Mouse (Mus musculus) bone marrow, adult 2 months (tissue): ENCODE data around the gene Ddt. TPM values are rescaled to one million over a fixed set of nuclear protein-coding genes. Genes with fewer than 3 reads are reported as not detected.

ENCODE experiments used
- H3K27ac ChIP-seq: fragments of 200-500 bp; 2 replicates; pipeline ENCODE4 v1.5.1; 2012; ENCODE audit warnings: low read depth, mild to moderate bottlenecking, control low read depth, inconsistent platforms, low read length; ENCODE audit not compliant: control insufficient read depth, poor library complexity, insufficient read depth
- H3K4me1 ChIP-seq: fragments of 200-500 bp; 2 replicates; pipeline ENCODE4 v1.6.1; 2011; ENCODE audit warnings: low read length; ENCODE audit not compliant: control insufficient read depth, insufficient read depth
- H3K4me3 ChIP-seq: fragments of 200-500 bp; replicated peaks from 2 replicates; pipeline ENCODE3; 2011; ENCODE audit warnings: mild to moderate bottlenecking, low read depth, low read length, control low read depth; ENCODE audit not compliant: control insufficient read depth
- CTCF ChIP-seq: fragments of 200-500 bp; IDR thresholded peaks from 2 replicates; pipeline ENCODE4 v1.5.1; 2011; ENCODE audit warnings: low read length, control low read depth; ENCODE audit not compliant: control insufficient read depth, insufficient read depth
- POLR2A ChIP-seq: fragments of 200-500 bp; IDR thresholded peaks from 2 replicates; pipeline ENCODE4 v1.6.1; 2011; ENCODE audit warnings: low read depth, mild to moderate bottlenecking, control low read depth, low read length, borderline replicate concordance; ENCODE audit not compliant: control insufficient read depth
- WGBS: fragments of 180-500 bp; shearing (Covaris S2); methylation state at CpG from one replicate; pipeline ENCODE4 v1.1.7; 2018; 5-methylcytosine and 5-hydroxymethylcytosine counted together
- polyA plus RNA-seq: library from polyadenylated mRNA; stranded (reverse); fragments of >200 nt; gene quantifications from 2 replicates; pipeline ENCODE4 v1.2.4, GENCODE M21; 2011; ENCODE audit warnings: low replicate concordance; ENCODE audit not compliant: missing spikeins, insufficient read depth, insufficient read length

Ddt gene
- polyA plus RNA-seq, result 9.3 and 20.0 TPM in 2 replicates

DNA sequence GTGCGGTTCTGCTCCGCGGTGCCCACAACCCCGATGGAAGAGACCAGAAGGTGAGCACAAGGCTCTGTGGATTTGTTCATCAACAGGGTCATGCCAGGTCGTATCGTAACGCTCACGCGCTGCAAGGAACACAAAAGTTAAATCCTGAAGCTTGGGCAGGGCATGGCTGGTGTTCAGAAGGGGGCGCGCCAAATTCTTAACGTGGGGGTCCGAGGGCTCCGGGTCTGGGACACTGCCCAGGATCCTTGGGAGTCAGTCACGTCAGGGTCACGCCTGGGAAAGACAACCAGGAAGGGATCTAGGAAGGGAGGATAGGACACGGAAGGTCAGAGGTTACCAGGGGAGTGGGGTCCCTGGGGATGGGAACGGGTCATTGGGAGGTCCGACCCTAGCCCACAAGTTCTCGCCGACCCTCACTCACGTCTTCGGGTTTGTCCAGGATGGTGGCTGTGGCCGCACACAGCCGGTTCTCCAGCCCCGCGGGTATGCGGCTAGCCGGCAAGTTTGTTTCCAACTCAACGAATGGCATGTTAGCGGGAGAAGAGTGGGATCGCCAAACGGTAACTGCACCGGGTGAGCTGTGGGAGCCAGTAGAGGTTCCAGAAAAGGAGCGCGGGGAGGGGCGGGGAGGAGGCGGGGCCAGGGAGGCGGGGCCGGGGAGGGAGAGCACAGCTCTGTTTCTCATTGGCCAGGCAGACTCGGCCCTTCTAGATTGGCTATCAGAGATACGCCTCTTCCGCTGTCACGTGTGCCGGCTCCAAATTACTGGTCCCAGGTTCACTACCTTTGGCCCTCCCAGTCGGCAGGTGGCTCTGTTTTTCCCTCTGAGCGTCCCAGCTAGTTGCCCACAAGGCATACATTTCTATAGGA, at the start of gene Ddt:
Ddt (minus strand) TSS at position 620 of the 870 bp plus-strand sequence.
- H3K4me3 ChIP-seq, result peak within 1 kb of the TSS; percentile 76
- WGBS, result under 1% methylated on average over 47 of the region's 47 CpGs
- H3K4me1 ChIP-seq, result peaks cover 2% of the 10 kb centered on the region; the same call in 1 of the 2 replicates
- TF ChIP-seq POLR2A (peak; percentile 38; the same call in 1 of the 2 replicates), CTCF (no peak)
- no peak within 1 kb of the TSS; the same call in 1 of the 2 replicates for H3K27ac ChIP-seq

GRCm38 (mm10) chr10:75822443-75822842, 49.2 kb upstream of the Ddt start, which contains the start of gene Gstt4:
Gene Gstt4, minus strand, starts transcription at chr10:75822543.
- Histone ChIP-seq H3K4me1 (no peaks in the 10 kb centered on the region; the same call in 1 of the 2 replicates), H3K4me3 (no peak within 1 kb of the TSS), H3K27ac (no peak within 1 kb of the TSS)
- TF ChIP-seq CTCF (no peak), POLR2A (no peak)
- WGBS, result 85% methylated on average over 2 of the region's 2 CpGs

GRCm38 (mm10) chr10:75819882-75820281, 46.7 kb upstream of the Ddt start:
- 81% methylated on average over 5 of the region's 5 CpGs for WGBS
- H3K4me1 ChIP-seq, result no peaks in the 10 kb centered on the region
- TF ChIP-seq POLR2A (no peak), CTCF (no peak)
- no peak overlapping the region for H3K27ac ChIP-seq
- no peak overlapping the region for H3K4me3 ChIP-seq

DNA sequence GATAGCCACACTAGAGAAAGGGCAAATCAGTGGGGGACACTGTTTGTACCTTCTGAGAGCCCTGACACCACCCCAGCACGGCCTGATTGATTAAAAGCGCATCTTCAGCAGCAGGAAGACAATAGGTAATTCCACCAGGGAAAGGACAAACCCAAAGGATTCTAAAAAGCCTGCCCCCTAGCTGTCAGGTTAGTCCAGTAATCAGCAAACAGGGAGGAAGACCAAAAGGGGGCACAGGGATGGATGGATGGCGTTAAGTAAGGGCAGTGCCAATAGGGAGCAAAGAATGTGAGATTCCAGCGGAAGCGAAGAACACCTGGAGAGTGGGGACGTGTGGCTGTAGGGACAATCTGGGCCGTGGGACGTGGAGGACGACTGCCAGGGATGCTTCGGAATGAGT, 45.4 kb upstream of the Ddt start:
- Histone ChIP-seq H3K4me3 (no peak overlapping the region), H3K27ac (no peak overlapping the region), H3K4me1 (no peaks in the 10 kb centered on the region)
- 67% methylated on average over 10 of the region's 10 CpGs for WGBS
- TF ChIP-seq POLR2A, result no peak
- no peak for TF ChIP-seq CTCF

DNA sequence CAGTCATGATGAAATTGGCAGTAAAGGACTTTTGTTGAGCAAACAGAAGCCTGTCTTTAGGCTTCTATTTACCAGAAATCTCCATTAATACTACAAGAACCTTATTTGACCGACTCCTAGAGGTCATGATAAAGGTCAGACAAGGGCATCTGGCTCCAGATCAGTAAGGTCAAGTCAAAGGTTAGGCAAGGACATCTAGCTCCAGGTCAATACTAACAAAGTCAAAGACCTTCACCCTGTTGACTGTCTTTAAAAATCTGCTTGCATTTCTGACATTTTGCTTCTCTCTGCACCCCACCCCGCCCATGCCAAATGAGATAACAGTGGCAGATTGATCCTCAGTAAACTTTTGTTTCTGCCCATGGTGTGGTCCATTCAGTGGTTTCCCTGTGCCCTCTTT, 31.0 kb upstream of the Ddt start:
- 58% methylated on average over 2 of the region's 2 CpGs for WGBS
- TF ChIP-seq CTCF (no peak), POLR2A (no peak)
- Histone ChIP-seq H3K4me3 (no peak overlapping the region), H3K27ac (no peak overlapping the region), H3K4me1 (no peaks in the 10 kb centered on the region)

GRCm38 (mm10) chr10:75798176-75798696, 25.0 kb upstream of the Ddt start, which contains the start of gene Gstt1:
Gene Gstt1, minus strand, starts transcription at chr10:75798584.
- no peaks in the 10 kb centered on the region; the same call in 1 of the 2 replicates for H3K4me1 ChIP-seq
- TF ChIP-seq CTCF (no peak), POLR2A (0 out of 2 replicates have a peak, but pooled peaks have one; percentile 35)
- no peak within 1 kb of the TSS for H3K27ac ChIP-seq
- H3K4me3 ChIP-seq, result peak within 1 kb of the TSS; percentile 72
- WGBS, result 3% methylated on average over 18 of the region's 18 CpGs

DNA sequence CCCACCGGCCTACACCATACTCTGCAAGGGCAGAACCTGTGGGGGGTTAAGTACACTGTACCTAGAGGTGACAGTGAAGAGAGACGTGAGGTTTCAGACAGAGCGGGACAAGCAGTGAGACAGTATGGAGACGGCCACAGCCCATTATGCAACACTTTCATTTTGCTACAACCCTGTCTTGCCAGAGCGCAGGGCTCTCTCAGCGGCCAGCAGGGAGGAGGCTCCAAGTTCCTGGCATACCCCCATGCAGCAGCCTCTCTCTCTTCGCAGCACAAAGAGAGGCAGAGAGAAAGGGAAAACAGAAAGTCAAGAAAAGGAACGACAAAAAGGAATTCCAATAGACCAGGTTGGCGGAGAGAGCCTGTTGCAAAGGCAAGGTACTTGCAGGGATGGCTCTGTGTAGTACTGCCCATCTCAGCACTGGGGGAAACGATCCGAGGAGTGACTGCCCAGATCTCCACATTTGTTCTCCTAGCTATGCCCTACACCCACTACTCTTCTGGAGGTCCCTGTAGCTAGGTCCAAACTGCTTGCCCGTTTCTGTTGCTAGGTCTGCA, 24.5 kb upstream of the Ddt start:
- no peak overlapping the region for H3K27ac ChIP-seq
- TF ChIP-seq CTCF, result no peak
- no peak for TF ChIP-seq POLR2A
- 2% methylated on average over 12 of the region's 12 CpGs for WGBS
- no peaks in the 10 kb centered on the region; the same call in 1 of the 2 replicates for H3K4me1 ChIP-seq
- peak overlapping the region; percentile 72 for H3K4me3 ChIP-seq

DNA sequence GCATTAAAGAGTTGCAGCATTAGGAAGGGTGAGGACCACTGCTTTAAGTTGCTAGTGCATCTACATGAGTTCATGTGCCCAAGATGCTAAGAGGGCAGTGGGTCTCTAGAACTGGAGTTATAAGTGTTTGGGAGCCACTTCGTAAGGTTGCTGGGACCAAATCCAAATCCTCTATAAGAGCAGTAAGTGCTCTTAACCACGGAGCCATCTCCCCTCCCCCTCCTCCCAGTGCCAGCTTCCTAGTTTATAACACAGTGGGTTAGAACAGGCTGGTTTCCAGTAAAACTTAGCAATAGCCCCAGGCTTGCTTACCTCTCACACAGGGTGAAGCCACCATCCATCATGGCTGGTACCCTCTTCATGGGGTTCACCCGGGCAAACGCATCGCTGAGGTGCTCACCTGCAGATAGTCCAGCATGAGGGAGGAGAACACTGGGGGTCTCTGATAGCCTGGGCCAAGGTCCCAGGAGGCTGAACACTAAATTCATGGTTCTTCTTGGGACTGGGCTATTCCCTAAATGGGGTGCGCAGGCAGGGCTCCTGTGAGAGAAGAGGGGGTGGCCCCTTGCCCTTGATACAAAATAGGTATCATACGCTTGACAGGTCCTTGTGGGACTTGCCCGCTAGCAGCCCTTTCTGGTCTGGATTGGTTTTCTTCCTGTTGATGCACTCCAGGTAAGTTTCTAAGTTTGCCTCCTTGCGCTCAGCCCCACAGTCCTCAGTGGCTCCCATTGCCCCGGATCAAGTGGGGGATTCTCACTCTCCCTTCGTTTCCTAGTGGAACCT, 23.7 kb upstream of the Ddt start:
- peak overlapping the region; percentile 43 for H3K4me3 ChIP-seq
- H3K4me1 ChIP-seq, result no peaks in the 10 kb centered on the region; the same call in 1 of the 2 replicates
- no peak overlapping the region for H3K27ac ChIP-seq
- TF ChIP-seq POLR2A, result no peak
- TF ChIP-seq CTCF, result no peak
- 53% methylated on average over 11 of the region's 11 CpGs for WGBS
